Mouse (Mus musculus): Measurements from ENCODE around the gene Map3k14.

Gene Map3k14

DNA sequence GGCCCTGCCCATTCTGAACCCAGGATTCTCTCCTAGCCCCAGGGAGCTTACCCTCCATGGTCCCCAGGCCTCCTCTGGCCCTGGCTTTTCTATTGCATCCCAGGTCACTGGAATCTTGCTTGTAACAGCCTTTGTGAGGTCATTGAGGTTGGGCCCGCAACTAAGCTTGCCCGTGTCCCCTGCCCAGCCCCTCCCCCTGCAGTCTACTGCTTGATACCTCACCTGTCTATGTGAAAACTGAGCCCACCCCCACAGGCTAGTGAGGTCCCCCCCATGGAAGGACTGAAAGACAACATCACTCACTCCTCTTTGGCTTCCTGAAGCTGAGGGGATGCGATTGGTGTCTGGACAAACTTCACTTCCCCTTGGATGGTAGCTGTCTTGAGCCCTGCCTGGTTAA is 58.8 kb downstream of the Map3k14 start, which contains the start of gene 1700023F06Rik:
Gene 1700023F06Rik, minus strand, starts transcription at position 101 of the 400 bp plus-strand sequence.
- no peak for DNase-seq (ENCODE audit: low spot score in 2 of 2)

DNA sequence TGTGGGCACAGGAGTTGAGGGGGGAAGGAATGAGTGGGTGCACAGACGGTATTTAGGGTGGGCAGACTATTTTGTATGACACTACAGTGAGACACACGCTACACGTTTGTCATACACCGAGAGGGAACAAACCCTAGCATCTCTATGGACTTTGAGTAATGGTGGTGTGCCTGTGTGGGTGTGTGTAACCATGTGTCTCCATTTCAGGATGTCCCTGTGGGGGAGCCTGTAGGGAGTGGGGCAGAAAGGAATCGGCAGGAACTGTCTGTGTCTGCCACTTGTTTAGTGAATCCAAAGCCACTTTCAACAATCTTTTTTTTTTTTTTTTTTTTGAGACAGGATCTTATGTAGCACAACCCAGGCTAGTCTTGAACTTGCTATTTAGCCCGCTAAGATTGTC is 61.1 kb downstream of the Map3k14 start:
- no peak for DNase-seq (ENCODE audit: low spot score in 2 of 2)

DNA sequence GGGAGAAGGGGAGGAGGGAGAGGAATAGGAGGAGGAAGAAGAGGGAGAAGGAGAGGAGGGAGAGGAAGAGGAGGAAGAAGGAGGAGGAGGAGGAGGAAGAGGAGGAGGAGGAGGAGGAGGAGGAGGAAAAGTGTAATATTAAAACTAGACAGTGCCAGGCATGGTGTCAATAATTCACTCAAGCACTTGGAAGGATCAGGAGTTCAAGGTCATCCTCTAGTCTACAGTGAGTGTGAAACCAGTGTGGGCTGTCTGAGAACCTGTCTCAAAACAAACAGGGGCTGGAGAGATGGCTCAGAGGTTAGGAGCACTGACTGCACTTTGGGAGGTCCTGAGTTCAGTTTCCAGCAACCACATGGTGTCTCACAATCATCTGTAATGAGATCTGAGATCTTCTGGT is 64.9 kb downstream of the Map3k14 start:
- DNase-seq (ENCODE audit: low spot score in 2 of 2) = no peak

DNA sequence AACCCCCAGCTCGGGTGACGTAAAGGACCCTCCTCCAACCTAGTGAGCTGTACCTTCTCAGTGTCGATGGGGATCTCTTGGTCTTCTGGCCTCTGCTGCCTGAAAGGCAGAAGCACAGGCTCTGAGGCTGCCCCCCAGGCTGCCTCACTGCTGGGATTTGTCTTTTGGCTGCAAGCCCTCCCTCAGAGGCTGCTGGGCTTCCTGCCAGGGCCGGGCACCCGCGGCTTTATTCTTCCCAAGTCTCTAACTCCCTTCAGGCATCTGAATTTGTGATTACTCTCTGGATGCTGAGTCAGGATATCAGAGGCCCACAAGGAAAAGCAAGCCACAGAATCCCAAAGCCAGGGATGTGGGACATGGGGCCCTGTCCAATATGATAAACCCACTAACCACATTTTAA is 65.6 kb downstream of the Map3k14 start:
- peak; percentile 52 to 62 for DNase-seq (ENCODE audit: low spot score in 2 of 2)

DNA sequence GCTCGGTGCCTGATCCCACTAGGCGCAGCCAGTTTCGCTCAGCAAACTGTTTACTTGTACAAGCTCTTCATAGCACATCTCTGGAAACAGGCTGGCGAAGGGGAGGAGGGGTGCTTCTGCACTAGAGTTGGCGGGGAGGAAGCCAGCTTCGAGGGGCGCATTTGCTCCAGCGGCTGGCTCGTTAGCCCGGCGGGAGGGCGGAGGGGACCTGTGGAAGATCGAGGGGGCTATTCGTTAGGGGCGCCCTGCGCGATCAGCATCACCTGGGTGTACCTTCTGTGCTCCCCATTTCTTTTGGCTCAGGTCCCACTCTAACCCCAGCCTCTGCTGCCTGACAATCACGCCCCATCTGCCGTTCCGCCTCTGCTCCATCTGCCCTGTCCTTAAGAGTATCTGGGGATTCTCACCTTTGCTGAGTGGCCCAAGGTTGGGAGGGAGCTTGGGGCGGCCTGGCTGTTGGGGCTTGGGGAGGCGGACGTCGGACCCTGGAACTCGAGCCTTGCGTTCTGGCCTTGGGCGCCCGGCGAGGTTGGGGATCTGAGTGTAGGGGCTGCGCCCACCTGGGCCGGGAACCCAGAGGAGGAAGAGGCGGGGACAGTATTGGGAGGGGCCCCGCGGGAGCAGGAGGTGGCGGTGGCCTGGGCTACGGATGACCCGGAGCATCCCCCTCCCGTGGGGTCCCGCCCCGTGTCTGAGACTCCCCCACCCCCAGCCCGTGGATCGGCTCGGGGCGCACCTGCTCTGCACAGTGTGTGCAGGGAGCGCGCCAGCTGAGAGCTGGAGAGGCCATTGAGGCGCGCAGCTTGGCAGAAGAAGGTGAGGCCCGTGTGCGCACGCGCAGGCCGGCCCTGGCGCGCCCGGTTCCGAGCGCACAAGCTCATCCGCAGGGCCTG is 68.1 kb downstream of the Map3k14 start:
- DNase-seq (ENCODE audit: low spot score in 2 of 2) = peak; percentile 66 to 67

DNA sequence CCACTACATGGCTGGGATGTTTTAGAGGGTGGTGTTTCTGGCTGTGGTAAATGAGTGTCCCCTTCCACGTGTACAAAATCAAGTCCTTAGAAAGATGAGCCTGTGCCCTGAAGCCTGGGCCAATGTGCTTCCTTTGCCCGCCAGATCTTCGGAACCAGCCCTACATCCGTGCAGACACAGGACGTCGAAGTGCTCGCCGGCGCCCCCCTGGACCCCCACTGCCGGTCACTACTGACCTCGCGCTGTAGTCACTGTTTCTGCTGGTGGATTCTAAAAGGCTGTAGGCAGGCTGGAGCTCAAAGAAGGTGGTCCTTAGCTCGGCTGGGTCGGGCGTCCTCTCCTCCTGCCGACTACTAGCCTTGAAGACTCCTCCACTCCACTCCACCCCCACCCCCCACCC is 68.9 kb downstream of the Map3k14 start:
- no peak for DNase-seq (ENCODE audit: low spot score in 2 of 2)

DNA sequence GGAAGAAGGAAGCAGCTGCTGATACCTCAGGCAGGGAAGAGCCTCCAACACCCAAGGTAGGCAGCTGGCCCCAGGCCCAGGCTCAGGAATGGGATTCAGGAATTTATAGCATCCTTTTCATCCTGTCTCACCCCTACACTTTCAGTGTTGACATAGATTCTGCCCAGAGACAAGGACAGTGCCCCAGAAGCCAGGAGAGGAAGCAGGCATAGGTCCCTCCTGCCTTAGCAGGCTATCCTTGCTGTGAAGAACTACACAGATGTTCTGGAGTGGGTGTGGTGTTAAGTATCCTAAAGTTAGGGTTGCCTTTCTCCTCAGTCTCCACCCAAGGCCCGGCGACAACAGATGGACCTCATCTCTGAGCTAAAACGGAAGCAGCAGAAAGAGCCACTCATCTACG is 69.9 kb downstream of the Map3k14 start:
- no peak for DNase-seq (ENCODE audit: low spot score in 2 of 2)

DNA sequence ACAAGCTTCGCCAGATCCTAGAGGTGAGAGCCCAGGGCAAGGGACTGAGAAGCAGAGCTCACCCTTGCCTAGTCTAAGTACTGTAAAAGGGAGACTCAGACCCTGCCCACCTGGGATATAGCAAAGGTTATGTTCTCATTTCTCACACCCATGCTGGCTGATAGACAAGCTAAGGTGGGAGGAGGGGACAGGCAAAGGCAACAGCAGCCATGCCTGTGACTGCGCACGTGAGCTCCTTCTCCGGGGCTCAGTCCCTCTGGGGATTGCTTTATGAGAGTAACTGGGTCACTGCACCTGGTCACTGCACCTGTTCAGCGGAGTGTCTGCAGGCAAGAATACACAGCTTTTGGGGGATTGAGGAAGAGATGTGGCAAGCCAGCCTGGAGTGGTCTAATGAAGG is 71.6 kb downstream of the Map3k14 start:
- no peak for DNase-seq (ENCODE audit: low spot score in 2 of 2)

DNA sequence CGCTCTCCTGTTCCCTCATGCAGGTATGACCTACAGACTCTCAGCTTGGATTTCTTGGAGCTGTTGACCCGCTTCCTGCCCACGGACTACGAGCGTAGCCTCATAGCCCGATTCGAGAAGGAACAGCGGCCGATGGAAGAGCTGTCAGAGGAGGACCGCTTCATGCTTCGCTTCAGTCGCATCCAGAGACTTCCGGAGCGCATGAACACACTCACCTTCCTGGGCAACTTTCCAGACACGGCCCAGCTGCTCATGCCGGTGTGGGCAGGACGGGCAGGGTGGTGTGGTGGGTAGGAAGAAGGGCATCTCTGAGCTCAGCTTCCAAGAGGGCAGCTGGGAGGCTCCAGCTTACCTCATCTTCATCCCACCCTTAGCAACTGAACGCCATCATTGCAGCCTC is 72.0 kb downstream of the Map3k14 start:
- DNase-seq (ENCODE audit: low spot score in 2 of 2) = no peak

DNA sequence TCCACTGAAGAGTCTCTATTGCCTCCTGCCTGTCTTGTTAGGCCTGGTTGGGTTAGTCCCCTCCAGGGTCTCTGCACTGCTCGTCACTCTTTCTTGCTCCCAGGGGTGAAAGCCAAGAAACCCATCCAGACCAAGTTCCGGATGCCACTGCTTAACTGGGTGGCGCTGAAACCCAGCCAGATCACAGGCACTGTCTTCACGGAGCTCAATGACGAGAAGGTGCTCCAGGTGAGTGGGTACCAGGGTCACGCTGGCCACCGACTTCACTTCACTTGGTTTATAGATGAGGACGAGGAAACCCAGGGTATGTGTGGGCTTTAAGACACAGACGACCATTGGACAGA is 73.5 kb downstream of the Map3k14 start:
- DNase-seq (ENCODE audit: low spot score in 2 of 2) = peak in 1 of 2 experiments; percentile 18

DNA sequence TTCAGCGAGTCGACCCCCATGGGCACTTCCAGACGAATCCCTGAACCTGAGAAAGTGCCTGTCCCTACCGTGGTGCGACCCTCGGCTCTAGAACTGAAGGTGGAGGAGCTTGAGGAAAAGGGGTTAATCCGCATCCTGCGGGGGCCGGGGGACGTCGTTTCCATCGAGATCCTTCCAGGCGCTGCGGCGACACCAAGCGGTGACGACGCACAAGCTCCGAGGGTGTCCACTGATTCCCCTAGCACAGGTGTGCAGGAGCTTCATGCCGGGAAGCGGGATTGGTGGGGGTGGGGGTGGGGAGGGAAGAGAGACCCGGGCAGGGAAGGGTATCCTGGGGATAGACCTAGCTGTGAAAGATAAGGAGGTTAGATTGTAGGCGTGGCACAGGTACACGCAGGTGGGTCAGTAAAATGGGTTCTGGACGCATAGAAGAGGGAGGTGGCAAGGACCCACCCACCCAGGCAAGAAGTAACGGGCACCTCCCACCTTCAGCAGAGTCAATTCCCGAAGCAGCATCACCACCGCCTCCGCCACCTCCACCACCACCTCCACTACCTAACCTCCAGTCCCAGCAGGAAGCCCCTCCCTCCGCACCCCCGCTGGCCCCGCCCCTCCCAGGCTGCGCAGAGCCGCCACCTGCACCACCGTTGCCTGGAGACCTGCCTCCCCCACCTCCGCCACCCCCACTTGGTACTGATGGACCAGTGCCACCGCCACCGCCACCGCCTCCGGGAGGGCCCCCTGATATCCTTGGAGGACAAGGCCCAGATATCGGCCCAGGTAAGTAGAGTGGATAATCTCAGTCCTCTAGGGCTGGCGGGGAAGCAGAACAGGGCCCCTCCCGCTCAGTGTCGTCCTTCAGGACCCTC is 74.1 kb downstream of the Map3k14 start:
- peak in 1 of 2 experiments; percentile 37 for DNase-seq (ENCODE audit: low spot score in 2 of 2)

DNA sequence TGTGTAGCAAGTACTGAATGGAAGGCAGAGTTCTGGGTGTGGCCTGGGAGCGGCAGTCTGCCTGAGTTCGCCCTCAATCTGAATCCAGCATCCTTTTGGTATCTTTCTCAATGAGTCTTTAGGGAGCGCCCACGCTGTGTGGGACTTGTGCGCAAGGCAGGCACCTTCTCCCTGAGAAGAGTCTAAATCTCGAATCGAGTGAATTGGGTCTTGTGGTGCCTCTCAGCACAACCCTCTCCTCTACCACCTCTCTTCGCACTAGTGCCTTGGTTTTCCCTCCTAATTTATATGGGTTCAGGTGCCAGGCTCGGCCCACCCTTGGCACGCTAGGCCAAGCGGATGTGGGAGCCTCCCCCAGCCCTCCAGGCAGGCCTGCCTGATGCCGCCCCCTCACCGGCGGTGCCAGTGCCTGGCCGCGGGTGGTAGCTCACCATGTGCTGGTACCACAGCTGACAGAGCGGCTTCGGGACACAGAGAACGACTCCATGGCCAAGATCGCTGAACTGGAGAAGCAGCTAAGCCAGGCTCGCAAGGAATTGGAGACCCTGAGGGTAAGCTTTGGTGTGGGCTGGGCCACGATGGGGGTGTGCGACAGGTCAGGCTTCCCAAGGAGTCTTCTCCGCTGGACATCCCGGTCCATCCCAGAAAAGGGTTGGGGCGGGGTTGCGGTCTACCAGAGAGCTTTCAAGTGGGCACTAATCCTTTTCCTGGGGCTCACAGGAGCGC is 74.9 kb downstream of the Map3k14 start:
- DNase-seq (ENCODE audit: low spot score in 2 of 2) = peak; percentile 47 to 67

DNA sequence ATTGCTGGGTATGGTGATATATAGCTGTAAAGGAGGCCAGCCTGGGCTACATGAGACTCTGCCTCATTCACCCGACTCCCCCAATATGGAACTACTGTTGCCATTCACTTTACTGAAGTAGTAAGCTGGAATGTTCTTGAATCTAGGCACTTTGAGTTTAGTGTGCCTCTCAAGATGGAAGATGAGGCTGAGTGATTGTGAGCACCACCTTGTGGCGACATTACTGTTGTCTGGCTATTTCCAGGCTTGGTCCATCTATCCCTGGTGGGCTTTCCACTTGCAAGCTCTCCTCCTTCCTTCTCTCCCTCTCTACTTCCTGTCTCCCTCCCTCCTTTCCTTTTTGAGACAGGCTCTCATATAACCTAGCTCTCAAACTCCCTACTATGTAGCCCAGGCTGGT is 82.4 kb downstream of the Map3k14 start:
- DNase-seq (ENCODE audit: low spot score in 2 of 2) = no peak

DNA sequence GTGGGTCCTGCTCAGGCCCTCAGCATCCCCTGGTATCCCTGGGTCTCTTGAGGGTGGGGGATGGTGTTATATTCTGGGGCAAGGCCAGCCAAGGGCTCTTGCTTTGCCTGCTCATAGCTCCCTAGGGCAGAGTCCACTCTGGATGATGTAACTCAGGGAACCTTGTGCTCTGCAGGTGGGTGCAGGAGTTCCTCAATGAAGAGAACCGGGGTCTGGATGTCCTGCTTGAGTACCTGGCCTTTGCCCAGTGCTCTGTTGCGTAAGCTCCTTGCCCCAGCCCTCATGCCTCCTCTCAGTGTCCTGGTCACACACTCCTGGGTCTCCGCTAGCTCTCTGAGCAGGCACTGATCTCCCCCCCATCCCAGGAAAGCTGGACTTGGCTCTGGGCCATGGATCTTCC is 85.4 kb downstream of the Map3k14 start:
- no peak for DNase-seq (ENCODE audit: low spot score in 2 of 2)

DNA sequence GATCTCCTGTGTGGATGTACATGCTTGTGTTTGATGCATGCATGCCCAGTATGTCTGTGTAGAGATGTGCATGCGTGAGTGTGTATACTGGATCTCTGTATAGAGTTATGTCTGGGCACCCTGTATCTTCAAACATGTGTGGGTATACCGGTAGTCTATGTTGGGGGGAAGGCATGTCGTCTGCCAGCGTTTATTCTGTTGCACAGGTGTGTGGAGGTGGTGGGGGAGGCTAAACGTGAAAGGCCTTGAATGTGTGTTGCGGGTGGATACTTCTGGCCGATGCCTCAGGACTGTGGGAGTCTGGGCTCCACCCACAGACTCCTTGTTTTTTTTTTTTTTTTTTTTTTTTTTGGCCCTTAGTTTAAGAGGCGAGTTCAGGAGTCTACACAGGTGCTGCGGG is 85.9 kb downstream of the Map3k14 start:
- DNase-seq (ENCODE audit: low spot score in 2 of 2) = no peak

DNA sequence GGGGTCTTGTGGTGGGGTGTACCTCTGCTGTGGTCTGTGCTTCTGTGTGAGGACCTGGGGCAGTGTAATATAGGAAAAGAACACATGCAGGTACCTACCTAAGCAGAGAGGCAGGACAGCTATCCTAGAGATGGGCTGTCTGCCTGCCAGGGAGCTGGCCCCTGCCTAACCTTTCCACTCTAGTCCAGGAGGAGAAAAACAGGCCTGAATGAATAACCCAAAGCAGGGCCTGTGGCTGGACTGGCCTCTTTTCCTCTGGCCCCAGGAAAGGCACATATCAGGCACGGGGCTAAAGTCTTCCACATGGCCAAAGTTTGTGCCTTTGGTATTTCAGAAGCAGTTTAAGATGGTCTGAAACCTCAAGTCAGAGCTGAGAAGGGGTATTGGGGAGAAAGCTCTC is 86.8 kb downstream of the Map3k14 start:
- DNase-seq (ENCODE audit: low spot score in 2 of 2) = no peak

DNA sequence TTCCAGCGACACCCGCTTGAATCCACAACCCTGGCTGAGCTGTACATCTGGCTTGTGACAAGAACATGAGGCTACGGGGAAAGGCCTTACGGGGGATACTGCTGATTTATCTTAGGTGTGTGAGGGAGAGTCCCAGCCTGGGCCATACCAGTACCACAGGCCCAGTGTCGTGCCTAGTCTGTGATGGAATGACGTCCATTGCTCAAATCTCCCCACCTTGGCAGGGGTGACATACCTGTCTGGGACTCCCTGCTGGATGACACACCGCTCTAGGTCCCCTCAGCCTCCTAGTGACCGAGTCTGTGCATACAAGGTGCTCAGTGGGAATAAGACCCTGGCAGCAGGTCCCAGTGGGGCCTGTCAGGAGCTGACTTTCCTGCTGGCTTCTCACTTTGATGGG is 88.5 kb downstream of the Map3k14 start:
- DNase-seq (ENCODE audit: low spot score in 2 of 2) = no peak

DNA sequence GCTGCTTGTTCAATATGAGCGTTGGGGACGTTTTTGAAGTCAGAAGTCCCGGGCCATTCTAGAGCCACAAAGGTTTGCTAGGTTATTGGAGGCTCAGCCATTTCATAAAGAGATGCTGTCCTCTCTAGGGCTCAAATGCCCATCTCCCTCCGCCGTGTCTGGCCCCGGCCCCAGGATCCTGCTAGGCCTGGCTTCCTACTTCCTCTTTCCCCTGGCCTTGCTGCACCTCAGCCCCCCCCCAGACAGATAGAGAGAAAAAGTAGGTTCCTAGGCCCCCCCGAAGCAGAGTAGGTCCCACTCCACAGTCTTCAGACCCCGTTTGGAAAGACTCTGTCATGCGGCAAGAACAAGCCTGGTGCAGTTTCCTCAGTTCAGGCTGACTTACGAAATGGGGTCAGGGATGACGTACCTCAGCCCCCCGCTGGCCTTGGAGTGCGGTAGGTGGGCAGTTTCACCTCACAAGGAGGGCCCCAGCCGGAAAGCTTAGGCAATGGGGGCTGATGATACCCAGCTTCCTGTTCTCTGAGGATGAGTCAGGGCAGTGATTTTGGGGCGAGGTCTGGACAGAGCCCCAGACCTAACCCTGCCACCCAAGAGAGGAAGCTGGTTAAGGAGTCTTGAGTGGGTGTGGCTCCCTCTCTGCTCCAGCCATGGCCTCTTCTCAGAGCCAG is 89.3 kb downstream of the Map3k14 start:
- DNase-seq (ENCODE audit: low spot score in 2 of 2) = no peak

DNA sequence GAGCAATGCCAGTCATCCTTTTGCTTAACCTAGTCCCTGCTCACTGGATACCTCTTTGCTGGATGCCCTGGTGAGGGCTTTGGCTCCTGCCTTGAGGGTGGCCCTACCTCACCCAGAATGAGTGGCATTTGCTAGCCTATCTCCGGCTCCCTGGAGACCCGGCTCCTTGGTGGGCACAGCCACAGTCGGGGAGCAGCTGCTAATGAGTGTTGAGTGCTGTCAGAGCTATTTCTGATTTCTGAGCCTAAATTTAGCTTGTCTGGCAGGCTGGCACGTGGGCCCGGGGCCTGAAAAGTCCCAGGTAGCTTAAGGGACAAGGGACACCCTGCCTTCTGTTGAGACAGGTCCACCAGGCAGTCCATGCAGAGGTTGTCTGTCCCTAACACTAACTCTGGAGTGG is 90.1 kb downstream of the Map3k14 start:
- DNase-seq (ENCODE audit: low spot score in 2 of 2) = no peak

DNA sequence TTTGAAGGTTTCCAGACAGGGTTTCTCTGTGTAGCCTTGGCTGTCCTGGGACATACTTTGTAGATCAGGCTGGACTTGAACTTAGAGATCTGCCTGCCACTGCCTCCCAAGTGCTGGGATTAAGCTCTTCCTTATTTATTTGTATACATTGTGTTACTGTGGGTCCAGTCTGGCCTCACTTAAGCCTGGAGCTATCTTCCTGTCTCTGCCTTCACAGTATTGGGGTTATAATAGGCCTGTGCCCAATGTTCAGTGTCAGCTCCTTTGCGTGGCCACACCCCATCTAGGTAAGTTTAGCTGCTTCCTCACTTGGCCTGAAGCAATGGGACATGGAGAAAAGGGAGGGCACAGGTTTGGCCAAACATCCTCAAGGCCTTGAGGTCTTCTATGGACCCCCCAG is 90.8 kb downstream of the Map3k14 start:
- no peak for DNase-seq (ENCODE audit: low spot score in 2 of 2)

DNA sequence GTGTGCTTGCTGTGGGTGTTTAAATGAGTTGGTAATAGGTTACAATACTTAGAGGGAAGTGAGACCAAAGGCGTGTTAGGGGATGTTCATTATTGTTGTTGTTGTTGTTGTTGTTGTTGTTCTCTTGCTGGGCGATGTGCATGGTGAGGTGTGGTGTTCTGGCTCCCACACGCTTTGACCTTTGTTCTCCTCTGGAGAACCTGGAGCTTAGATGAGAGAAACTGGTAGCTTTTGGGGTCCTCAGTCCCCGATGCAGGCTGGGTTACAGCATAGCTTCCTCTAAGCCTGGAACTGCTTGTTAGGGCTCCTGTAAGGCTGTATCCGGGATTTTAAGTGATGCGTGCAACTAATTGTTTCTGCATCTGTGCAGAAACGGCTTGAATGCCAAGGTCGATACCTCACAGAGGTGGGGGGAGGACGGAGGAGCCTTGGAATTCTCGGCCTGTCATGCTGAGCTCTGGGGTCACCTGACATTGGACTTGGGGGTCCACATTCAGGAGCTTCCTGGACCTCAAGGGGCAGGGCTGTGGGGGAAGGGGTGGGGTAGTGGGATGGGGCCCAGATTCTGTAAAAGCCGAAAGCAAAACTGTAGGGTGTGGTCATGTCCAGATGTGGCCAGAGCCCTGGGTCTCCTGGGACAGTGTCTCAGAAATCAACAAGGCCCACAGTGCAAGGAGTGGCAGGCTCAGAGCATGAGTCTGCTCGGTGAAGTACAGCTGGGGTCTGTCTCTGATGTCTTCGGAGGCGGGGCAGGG is 91.4 kb downstream of the Map3k14 start:
- no peak for DNase-seq (ENCODE audit: low spot score in 2 of 2)

Measured in frontal cortex, postnatal 25 days (tissue).